Mouse (Mus musculus) bone marrow macrophage, adult 2 months (primary cell): ENCODE measurements around the gene Tcam1. TPM values are rescaled to one million over a fixed set of nuclear protein-coding genes. Genes with fewer than 3 reads are reported as not detected.
A peak's percentile ranks its signal among the peaks of the same experiment; 100 is the strongest.

ENCODE experiments used
- H3K27ac ChIP-seq: 2 replicates; pipeline ENCODE4 v1.5.1; 2012; ENCODE audit warnings: low read depth, low read length; ENCODE audit not compliant: insufficient read depth
- H3K4me1 ChIP-seq: 2 replicates; pipeline ENCODE4 v1.6.1; 2012; ENCODE audit warnings: low read length; ENCODE audit not compliant: control insufficient read depth, insufficient read depth
- H3K4me3 ChIP-seq: 2 replicates; pipeline ENCODE4 v1.5.1; 2012; ENCODE audit warnings: mild to moderate bottlenecking, low read length, moderate library complexity; ENCODE audit not compliant: insufficient read depth
- CTCF ChIP-seq: IDR thresholded peaks from 2 replicates; pipeline ENCODE4 v1.5.1; 2012; ENCODE audit warnings: low read depth, mild to moderate bottlenecking, low read length, moderate library complexity
- POLR2A ChIP-seq: IDR thresholded peaks from 2 replicates; pipeline ENCODE4 v1.6.1; 2012; ENCODE audit warnings: mild to moderate bottlenecking, low read depth, low read length, borderline replicate concordance
- polyA plus RNA-seq: library from polyadenylated mRNA; stranded (reverse); fragments of >200 nt; gene quantifications from 2 replicates; pipeline ENCODE4 v1.2.4, GENCODE M21; 2012; ENCODE audit not compliant: missing spikeins, insufficient read depth, insufficient read length

Gene Tcam1
- polyA plus RNA-seq, 1 experiment: not detected

- Histone ChIP-seq H3K4me1 (peaks cover 3% of the 10 kb centered on the region), H3K4me3 (no peak overlapping the region), H3K27ac (no peak overlapping the region)
- TF ChIP-seq POLR2A (no peak), CTCF (no peak)
These were observed 15.4 kb downstream of the Tcam1 start for GRCm38 (mm10) chr11:106291861-106292260.

- peaks cover 18% of the 10 kb centered on the region for H3K4me1 ChIP-seq
These were observed 25.3 kb downstream of the Tcam1 start, which contains the start of gene Gh for GRCm38 (mm10) chr11:106301765-106302164. Gene Gh (minus strand): TSS chr11:106301865.

GRCm38 (mm10) chr11:106302634-106303033 lies 26.2 kb downstream of the Tcam1 start:
- Histone ChIP-seq H3K27ac (no peak overlapping the region), H3K4me1 (peaks cover 18% of the 10 kb centered on the region), H3K4me3 (no peak overlapping the region)
- TF ChIP-seq CTCF: peak; percentile 51
- no peak for TF ChIP-seq POLR2A

More at GRCm38 (mm10) chr11:106301765-106302164, 25.3 kb downstream of the Tcam1 start, which contains the start of gene Gh:
- Histone ChIP-seq H3K27ac (no peak within 1 kb of the TSS), H3K4me3 (no peak within 1 kb of the TSS)
- TF ChIP-seq CTCF (no peak), POLR2A (no peak)

GRCm38 (mm10) chr11:106305348-106306064 lies 29.0 kb downstream of the Tcam1 start:
- no peak for TF ChIP-seq CTCF
- no peak for TF ChIP-seq POLR2A
- peaks cover 18% of the 10 kb centered on the region for H3K4me1 ChIP-seq
- H3K4me3 ChIP-seq: no peak overlapping the region
- H3K27ac ChIP-seq: peak overlapping the region; percentile 86

DNA sequence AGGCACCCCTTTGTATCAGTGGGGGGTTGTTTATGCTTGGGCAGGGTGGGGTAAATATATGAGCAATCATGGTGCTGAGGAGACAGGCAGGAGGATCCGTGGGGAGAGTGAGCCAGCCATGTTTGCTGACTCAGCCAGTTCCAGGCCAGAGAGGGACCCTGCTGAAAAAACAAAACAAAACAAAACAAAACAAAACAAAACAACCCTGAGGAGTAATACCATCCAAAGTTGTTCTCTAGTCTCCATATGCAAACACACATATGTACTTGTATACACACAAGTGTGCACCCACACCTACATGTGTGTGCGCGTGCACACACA lies 29.6 kb downstream of the Tcam1 start:
- H3K27ac ChIP-seq: peak overlapping the region; percentile 86
- no peak overlapping the region for H3K4me3 ChIP-seq
- TF ChIP-seq CTCF (no peak), POLR2A (no peak)
- H3K4me1 ChIP-seq: peaks cover 18% of the 10 kb centered on the region

GRCm38 (mm10) chr11:106306758-106307157 lies 30.3 kb downstream of the Tcam1 start:
- Histone ChIP-seq H3K4me3 (no peak overlapping the region), H3K4me1 (peaks cover 18% of the 10 kb centered on the region), H3K27ac (no peak overlapping the region)
- TF ChIP-seq POLR2A (no peak), CTCF (no peak)

GRCm38 (mm10) chr11:106307432-106307831 lies 31.0 kb downstream of the Tcam1 start:
- Histone ChIP-seq H3K4me3 (no peak overlapping the region), H3K4me1 (peaks cover 18% of the 10 kb centered on the region), H3K27ac (no peak overlapping the region)
- no peak for TF ChIP-seq CTCF
- no peak for TF ChIP-seq POLR2A

DNA sequence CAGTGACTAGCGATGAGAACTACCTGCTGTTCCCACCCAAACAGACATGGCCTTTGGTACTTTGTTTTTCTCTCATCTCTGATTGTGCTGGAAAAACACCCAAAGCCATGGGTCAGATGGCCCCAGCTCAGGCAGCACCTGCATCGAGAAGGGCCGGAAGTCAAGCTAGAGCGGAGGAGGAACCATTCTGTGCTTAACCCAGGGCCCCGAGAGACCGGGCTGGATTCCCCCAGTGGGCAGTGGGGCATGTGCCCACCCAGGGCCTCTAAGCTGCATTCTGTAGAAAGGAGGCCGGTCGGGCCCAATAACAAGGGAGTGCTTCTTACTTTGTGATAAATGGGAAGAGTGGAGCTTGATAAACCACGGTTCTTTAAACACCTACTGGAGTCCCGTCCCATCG lies 31.7 kb downstream of the Tcam1 start:
- Histone ChIP-seq H3K27ac (no peak overlapping the region), H3K4me3 (no peak overlapping the region), H3K4me1 (peaks cover 18% of the 10 kb centered on the region)
- TF ChIP-seq CTCF: no peak
- TF ChIP-seq POLR2A: no peak

DNA sequence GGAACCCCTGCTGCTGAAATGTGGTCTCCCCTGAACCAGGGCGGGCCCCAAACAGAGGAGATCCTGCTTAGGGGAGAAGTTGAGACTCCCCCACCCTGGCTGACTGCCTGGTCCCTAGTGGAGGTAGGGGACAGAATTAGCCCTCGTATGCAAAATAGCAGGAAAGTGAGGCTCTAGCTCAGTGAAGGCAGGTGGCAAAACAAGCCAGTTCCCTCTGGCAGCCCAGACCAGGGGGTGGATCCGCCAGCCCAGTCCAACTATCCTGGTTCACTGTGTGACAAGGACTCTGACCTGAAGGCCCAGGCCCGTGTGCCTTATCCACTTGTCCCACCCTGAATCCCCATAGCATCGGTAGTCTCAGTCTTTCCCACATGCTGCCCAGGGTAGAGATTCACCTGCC lies 33.7 kb downstream of the Tcam1 start:
- peaks cover 14% of the 10 kb centered on the region for H3K4me1 ChIP-seq
- no peak overlapping the region for H3K4me3 ChIP-seq
- TF ChIP-seq POLR2A: no peak
- H3K27ac ChIP-seq: no peak overlapping the region

DNA sequence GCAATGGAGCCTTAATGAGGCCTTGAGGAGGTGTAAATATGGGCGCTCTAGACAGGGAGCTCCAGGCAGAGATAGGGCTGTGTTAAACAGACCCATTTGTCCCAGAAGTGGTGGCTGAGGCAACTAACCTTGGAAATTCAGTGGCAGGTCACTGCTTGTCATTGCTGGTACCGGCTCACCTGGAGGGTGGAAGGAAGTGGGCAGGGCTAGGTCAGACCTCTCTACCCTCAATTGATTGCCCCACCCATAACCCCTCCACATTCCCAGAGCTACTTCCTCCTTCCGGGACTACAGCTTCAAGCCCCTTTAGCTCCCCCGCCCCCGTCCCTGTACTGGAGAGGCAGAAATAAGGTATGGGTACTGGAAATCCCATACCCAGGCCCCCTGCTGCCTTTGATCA lies 37.1 kb downstream of the Tcam1 start:
- no peak for TF ChIP-seq CTCF
- no peak for TF ChIP-seq POLR2A
- H3K27ac ChIP-seq: no peak overlapping the region
- peaks cover 18% of the 10 kb centered on the region for H3K4me1 ChIP-seq
- H3K4me3 ChIP-seq: no peak overlapping the region

GRCm38 (mm10) chr11:106314333-106314812 lies 37.9 kb downstream of the Tcam1 start, which contains the start of gene Cd79b:
Gene Cd79b (minus strand): TSS chr11:106314762.
- Histone ChIP-seq H3K4me1 (peaks cover 25% of the 10 kb centered on the region), H3K27ac (no peak within 1 kb of the TSS), H3K4me3 (no peak within 1 kb of the TSS)
- TF ChIP-seq POLR2A (no peak), CTCF (no peak)
